Mouse (Mus musculus) ES-E14 (cell line): Measurements from ENCODE around the gene Tle4. TPM values are rescaled to one million over a fixed set of nuclear protein-coding genes. Genes with fewer than 3 reads are reported as not detected.

Source experiments
- DNase-seq: peaks from one replicate; pipeline ENCODE4 v3.0.0-alpha.2; 2013; ENCODE audit warnings: low read depth, low spot score
- H3K27ac ChIP-seq: 2 replicates; pipeline ENCODE4 v1.5.1; 2012; ENCODE audit warnings: low read depth, mild to moderate bottlenecking, low read length, moderate library complexity, mixed read lengths; ENCODE audit not compliant: poor library complexity, insufficient read depth, severe bottlenecking
- H3K36me3 ChIP-seq: 2 replicates; pipeline ENCODE4 v1.6.1; 2012; ENCODE audit warnings: mild to moderate bottlenecking, low read length, moderate library complexity, mixed read lengths; ENCODE audit not compliant: control insufficient read depth, poor library complexity, insufficient read depth, severe bottlenecking
- H3K4me1 ChIP-seq, 2 experiments: fragments of 150-350 bp in 1 of 2; sonication (generic) in 1 of 2; 2 replicates each; pipeline ENCODE4 v1.6.1; 2012; ENCODE audit warnings: low read length in 2 of 2, mild to moderate bottlenecking in 1 of 2, mixed read lengths in 1 of 2; ENCODE audit not compliant: control insufficient read depth in 2 of 2, insufficient read depth in 2 of 2, poor library complexity in 1 of 2
- H3K4me3 ChIP-seq, 2 experiments: fragments of 150-350 bp in 1 of 2; sonication (generic) in 1 of 2; 2 replicates each; pipeline ENCODE4 v1.5.1; 2012; ENCODE audit warnings: low read length in 2 of 2, low read depth in 1 of 2, mild to moderate bottlenecking in 1 of 2, mixed read lengths in 1 of 2; ENCODE audit not compliant: insufficient read depth in 1 of 2, poor library complexity in 1 of 2, severe bottlenecking in 1 of 2
- H3K9ac ChIP-seq: 2 replicates; pipeline ENCODE4 v1.6.1; 2012; ENCODE audit warnings: low read depth, mild to moderate bottlenecking, low read length, mixed read lengths; ENCODE audit not compliant: poor library complexity, insufficient read depth, severe bottlenecking
- H3K9me3 ChIP-seq: fragments of 150-350 bp; sonication (generic); 2 replicates; pipeline ENCODE4 v1.6.1; 2012; ENCODE audit warnings: low read depth, mild to moderate bottlenecking, low read length; ENCODE audit not compliant: control insufficient read depth, insufficient read depth
- CHD2 ChIP-seq: IDR thresholded peaks from 2 replicates; pipeline ENCODE4 v1.6.1; 2014; ENCODE audit warnings: mild to moderate bottlenecking, low read depth, low read length, inconsistent platforms
- HCFC1 ChIP-seq: IDR thresholded peaks from 2 replicates; pipeline ENCODE4 v1.6.1; 2012; ENCODE audit warnings: low read length, inconsistent platforms, borderline replicate concordance; ENCODE audit not compliant: insufficient read depth
- MAFK ChIP-seq: IDR thresholded peaks from 2 replicates; pipeline ENCODE4 v1.6.1; 2014; ENCODE audit warnings: mild to moderate bottlenecking, low read depth, low read length, inconsistent platforms; ENCODE audit not compliant: insufficient read depth
- ZC3H11A ChIP-seq: IDR thresholded peaks from 2 replicates; pipeline ENCODE4 v1.6.1; 2012; ENCODE audit warnings: low read depth, mild to moderate bottlenecking, inconsistent platforms, low read length, borderline replicate concordance
- ZNF384 ChIP-seq: IDR thresholded peaks from 2 replicates; pipeline ENCODE4 v1.6.1; 2012; ENCODE audit warnings: low read depth, low read length, inconsistent platforms
- in situ Hi-C, 2 experiments: fragments of 600-800 bp; cut with MboI; formaldehyde crosslinking; loops; one replicate each; pipeline ENCODE4 v1.15.1; 2025; ENCODE audit warnings: low sequenced_read_pairs in 2 of 2, inconsistent platforms in 1 of 2; ENCODE audit not compliant: unreplicated experiment in 2 of 2
- total RNA-seq: library from RNA; depleted of rRNA; stranded (reverse); fragments of 300-350 nt; gene quantifications from 2 replicates; pipeline ENCODE4 v1.2.3, GENCODE M21; 2012

Gene Tle4
- total RNA-seq, 1 experiment, result 45.7 TPM

DNA sequence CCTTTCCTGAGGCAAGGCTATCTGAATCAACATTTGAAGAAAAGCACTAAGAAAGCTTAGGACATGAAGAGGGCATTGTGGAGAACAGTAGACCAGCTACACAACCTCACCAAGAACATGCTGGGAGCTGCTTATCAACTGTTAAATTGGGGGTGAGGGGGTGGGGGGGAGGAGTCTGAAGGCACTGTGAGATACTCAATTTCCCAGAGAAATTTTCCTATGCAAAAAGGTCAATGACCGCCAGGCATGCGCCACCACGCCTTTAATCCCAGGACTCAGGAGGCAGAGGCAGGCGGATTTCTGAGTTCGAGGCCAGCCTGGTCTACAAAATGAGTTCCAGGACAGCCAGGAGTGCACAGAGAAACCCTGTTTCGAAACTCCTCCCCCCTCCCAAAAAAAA lies 65.0 kb downstream of the Tle4 start:
- in situ Hi-C loops, result no loop called here
- peaks cover 2% of the 10 kb centered on the region; the same call in 1 of the 2 replicates for H3K36me3 ChIP-seq
- peak; percentile 60; the same call in 1 of the 2 replicates for TF ChIP-seq ZNF384
- no peak for TF ChIP-seq MAFK
- no peaks in the 10 kb centered on the region for H3K9me3 ChIP-seq
- no peak overlapping the region for H3K4me3 ChIP-seq
- DNase-seq, result no peak
- H3K9ac ChIP-seq, result no peak overlapping the region
- H3K27ac ChIP-seq, result no peak overlapping the region
- H3K4me1 ChIP-seq, result peaks cover 0 to 1% of the 10 kb centered on the region in 2 experiments; a peak in 2 of 4 replicates

DNA sequence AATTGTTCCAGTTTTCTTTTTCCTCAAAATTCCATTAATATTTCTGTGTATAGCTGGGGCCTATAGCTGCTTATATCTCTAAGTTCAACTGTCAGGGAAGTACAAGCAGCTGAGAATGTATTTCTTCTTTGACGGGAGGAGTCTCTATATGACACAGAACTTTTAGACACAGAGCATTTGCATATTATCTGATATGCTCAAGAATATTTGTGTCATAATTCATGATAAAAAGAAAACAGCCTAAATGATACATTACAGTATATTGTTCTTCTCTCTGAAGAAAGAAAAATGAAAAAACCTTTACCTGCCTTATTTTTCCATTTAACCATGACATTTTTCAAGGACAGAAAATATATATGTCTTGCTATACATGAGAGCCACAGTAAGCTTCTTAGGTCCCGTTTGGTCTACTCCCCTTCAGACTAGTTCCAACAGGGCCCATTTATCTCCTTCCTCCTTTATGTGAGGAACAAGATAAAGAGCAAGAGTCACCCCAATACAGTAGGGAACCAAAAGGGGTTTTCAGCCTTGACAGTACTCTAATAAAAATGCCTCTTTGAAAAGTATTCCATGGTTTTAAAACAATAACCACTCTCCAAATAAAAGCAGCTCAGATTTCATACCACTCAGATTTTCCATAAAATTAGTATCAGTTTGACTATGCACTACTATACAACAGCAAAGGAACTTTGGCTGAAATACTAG lies 77.6 kb downstream of the Tle4 start:
- no peak for DNase-seq
- in situ Hi-C loops, result no loop called here
- no peak for TF ChIP-seq ZC3H11A
- no peak for TF ChIP-seq ZNF384
- no peak for TF ChIP-seq MAFK
- TF ChIP-seq CHD2, result no peak
- no peak for TF ChIP-seq HCFC1
- no peak overlapping the region for H3K27ac ChIP-seq
- H3K9ac ChIP-seq, result no peak overlapping the region
- peaks cover 0 to 4% of the 10 kb centered on the region in 2 experiments; a peak in 3 of 4 replicates for H3K4me1 ChIP-seq
- H3K9me3 ChIP-seq, result no peaks in the 10 kb centered on the region
- peaks cover 6% of the 10 kb centered on the region for H3K36me3 ChIP-seq
- no peak overlapping the region for H3K4me3 ChIP-seq

DNA sequence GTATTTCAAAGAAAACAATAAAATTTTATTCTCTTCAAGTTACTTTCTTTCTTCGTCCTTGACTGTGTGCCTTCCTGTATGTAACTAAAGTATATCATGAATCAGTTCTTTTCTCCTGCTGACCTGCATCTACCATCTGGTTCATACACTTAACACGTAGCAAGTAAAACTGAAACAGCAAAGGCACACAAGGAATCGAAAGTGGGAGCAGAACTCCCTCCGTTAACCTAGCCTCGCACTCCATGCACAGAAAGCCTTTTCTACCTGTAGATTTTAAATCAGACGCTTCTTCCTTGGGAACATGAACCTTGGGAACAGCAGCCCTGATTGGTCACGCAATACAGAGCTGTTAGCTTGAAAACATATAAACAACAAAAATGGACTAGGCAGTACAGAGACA lies 78.7 kb downstream of the Tle4 start:
- H3K9ac ChIP-seq, result no peak overlapping the region
- H3K4me3 ChIP-seq, result no peak overlapping the region
- no peak for TF ChIP-seq MAFK
- TF ChIP-seq ZC3H11A, result no peak
- no peak for TF ChIP-seq ZNF384
- TF ChIP-seq CHD2, result no peak
- no peak for TF ChIP-seq HCFC1
- H3K9me3 ChIP-seq, result no peaks in the 10 kb centered on the region
- peaks cover 6% of the 10 kb centered on the region for H3K36me3 ChIP-seq
- no peak overlapping the region for H3K27ac ChIP-seq
- in situ Hi-C loops, result no loop called here
- no peak for DNase-seq
- peaks cover 0 to 4% of the 10 kb centered on the region in 2 experiments; a peak in 2 of 4 replicates for H3K4me1 ChIP-seq

DNA sequence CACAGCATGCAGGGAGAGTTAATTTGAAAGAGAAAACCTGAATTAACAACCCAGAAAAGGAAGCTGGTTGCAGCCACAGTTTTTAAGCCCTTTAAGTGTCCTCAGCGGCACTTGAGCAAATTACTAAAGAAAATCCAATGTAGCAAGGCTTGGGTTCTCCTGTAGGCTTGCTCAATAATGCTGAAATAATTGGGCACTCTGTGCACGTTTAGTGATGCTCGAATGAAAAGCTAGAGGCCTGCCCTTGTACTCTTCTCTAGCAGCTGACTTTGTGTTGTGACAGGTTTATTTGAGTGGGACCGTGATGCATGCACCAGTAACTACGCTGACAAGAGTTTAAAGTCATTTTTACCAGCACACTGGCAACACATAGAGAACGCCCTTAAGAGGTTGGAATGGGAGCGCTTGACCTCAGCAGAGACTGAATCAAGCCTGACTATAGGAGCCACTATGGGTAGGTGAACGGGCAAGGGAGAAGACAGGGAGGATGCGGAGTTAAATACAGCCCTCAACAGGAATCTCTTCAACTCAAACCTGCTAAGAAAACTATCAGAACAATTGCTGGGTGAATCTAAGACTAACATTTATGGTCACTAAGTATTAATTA lies 79.3 kb downstream of the Tle4 start:
- H3K4me3 ChIP-seq, result no peak overlapping the region
- peaks cover 0 to 4% of the 10 kb centered on the region in 2 experiments; a peak in 2 of 4 replicates for H3K4me1 ChIP-seq
- no peak for TF ChIP-seq ZC3H11A
- TF ChIP-seq MAFK, result no peak
- no peak for TF ChIP-seq CHD2
- TF ChIP-seq ZNF384, result no peak
- TF ChIP-seq HCFC1, result no peak
- DNase-seq, result no peak
- in situ Hi-C loops, result no loop called here
- H3K9me3 ChIP-seq, result no peaks in the 10 kb centered on the region
- no peak overlapping the region for H3K9ac ChIP-seq
- H3K27ac ChIP-seq, result no peak overlapping the region
- H3K36me3 ChIP-seq, result peaks cover 6% of the 10 kb centered on the region
